Mouse (Mus musculus) frontal cortex, postnatal 10 days (tissue): ENCODE measurements around the gene BC030499.
A peak's percentile ranks its signal among the peaks of the same experiment; 100 is the strongest.
"Not testable (repeated sequence)": the region's sequence is repeated elsewhere in the genome, so short reads cannot be mapped to it uniquely, and the experiment has no call there.

Source experiments
- DNase-seq, 2 experiments: peaks; one replicate each; pipeline ENCODE4 v3.0.0; 2022; ENCODE audit warnings: low spot score in 2 of 2, mixed read lengths in 1 of 2

Gene BC030499

DNA sequence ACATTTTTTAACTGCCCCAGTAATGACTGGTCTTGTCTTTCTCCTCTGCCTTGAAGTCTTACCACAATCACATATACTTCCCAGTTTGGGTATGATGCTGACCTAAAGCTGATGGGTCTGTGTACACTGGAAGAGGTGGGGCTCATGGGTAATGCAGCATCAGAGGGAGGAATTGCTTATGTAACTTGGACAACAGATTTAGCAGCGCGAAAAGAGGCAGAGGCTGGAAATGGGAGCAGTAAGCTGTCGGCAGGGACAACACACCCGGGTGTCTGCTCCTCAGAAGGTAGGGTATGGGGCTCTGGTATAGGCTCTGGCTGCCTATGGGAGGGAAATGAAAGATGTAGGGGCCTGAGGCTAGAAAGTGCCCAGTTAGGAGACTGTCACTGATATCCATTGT is at the start of gene BC030499:
BC030499 (plus strand) TSS at position 188 of the 400 bp plus-strand sequence.
- DNase-seq = no peak

DNA sequence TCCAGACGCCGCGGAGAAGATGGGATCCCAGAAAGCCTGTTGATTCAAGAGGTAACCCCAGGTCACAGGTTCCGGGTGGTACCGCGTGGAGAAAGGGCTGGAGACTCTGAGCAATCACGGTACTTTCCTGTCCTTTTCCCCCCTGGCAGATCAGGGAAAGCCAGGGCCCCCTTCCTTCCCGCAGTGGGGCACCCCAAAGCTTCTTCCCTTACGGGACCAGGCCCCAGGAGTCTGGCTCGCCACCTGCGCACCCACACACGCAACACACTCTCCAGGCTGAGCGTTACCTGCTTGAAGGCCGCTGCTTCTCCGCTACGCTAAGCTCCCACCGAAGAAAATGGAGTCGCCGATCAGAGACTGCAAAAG is 45.4 kb upstream of the BC030499 start:
- DNase-seq = no peak

DNA sequence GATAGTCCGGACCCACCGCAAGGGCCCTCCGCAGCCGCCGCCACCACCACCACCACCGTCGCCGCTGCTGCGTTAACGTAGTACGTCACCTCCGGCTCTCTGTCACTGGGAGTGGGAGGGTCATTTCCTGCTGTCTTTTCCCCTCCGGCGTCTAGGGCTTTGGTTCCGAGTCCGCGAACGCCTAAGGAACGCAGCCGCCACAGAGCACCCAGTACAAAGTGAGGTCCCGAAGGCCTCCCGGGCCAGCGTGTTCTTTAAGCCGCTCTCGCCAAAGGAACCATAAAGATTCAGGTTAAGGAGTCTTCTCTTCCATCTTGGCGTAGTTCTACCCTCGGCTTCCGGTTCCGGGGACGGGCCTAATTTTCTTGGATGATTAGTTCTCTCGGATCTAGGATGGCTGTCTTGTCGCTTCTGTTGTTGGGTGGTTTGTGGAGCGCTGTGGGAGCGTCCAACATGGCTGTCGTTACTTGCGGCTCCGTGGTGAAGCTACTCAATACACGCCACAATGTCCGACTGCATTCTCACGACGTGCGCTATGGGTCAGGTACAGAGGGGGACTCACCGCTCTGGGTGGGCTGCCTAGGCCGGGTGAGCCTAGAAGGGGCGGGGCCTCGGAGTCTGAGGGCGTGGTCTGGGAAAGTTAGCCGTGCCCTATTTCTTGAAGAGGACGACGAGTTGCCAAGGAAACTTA is 44.9 kb upstream of the BC030499 start, which contains the start of the genes Sdf2 and Supt6:
Sdf2 (plus strand) TSS at position 120 of the 691 bp plus-strand sequence.
Supt6 (minus strand) TSS at position 361 of the 691 bp plus-strand sequence.
- DNase-seq = peak; percentile 70 to 83

DNA sequence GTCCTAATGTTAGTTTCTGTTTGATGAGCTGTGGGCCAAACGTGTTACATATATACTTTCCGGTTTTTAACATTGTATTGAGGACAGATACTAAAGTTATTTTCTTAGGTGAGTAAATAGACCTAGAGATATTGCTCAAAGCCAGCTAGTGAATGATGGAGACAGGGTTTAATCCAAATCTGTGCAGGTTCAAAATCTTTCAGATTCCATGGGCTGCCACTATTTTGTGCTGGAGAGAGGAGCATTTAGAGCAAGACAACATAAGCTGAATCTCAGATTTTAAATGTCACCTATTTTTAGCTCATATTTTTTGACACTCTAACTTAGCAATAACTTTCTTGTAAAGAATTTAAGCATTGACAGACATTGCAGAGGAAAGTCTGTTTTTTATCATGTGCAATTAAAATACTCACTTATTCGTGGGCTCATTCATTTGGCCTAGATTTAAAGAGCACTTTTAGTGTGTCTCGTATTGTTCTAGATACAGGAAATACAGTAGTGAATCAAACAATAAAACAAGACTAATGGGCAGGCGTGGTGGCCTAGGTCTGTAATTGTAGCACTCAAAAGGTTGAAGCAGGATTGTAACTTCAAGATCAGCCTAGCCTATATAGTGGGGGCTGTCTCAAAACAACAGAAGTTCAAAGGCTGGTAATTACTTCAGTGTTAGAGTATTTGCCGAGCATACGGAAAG is 44.2 kb upstream of the BC030499 start:
- no peak for DNase-seq

GRCm38 (mm10) chr11:78247012-78247348 is 43.7 kb upstream of the BC030499 start:
- no peak for DNase-seq

DNA sequence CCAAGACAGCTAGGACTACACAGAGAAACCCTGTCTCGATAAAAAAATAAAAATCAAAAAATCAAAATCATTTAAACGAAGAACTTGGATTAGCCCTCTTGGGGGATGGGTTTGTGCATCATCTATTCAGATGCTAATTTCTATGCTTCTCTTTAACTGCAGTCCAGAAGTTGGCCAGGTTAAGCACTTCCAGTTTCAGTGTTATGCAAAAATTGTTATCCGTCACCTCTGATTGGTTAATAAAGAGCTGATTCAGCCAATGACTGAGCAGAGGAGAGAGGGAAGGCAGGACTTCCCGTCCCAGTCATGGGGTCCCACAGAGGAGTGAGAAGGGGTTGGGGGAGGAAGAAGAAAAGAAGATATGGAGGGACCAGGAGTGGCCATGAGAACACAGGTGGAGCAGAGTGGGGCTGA is 42.9 kb upstream of the BC030499 start:
- no peak for DNase-seq

DNA sequence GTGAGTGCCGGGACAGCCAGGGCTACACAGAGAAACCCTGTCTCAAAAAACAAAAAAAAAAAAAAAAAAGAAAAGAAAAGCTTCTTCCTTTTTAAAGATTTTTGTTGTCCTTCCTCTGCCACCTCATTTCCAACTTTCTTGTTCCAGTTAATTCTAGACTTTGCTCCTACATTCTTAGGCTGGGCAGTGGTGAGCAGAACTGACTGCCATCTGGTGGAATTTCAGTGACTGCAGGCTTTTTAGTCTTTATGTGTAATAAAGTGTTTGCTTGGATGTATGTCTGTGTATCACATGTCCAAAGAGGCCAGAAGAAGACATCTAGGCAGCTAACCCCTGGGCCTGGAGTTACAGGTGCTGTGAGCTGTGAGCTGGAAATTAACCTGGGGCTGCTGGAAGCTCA is 34.0 kb upstream of the BC030499 start:
- no peak for DNase-seq

DNA sequence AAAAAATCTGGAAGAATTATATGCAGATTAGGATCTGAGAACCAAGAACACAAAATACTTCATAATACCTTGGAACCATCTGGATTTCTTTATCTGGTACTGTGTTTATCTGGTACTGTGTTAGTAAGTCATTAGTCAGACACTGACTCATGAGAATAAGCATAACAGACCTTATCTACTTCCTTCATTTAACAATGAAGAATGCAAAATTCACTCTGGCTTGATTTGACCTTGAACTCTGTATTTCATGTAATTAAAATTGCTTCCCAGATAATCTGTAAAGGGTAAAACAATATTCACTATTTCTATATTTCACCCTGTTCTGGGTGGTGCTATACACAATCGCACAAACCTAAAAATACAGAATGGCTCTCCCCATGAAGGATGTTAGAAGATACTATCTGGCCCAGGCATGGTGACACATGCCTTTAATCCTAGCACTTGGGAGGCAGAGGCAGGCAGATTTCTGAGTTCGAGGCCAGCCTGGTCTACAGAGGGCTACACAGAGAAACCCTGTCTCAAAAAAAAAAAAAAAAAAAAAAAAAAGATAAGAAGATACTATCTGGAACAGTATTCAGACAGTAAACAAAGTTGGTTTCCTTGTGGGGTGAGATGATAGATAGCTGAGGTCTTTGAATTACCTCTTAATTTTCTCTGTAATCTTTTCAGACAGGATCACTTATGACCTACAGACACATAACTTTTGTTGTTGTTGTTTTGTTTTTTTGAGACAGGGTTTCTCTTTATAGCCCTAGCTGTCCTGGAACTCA is 30.0 kb upstream of the BC030499 start:
- no peak for DNase-seq

GRCm38 (mm10) chr11:78261380-78262352 is 29.0 kb upstream of the BC030499 start, which contains the start of gene 2610507B11Rik:
Gene 2610507B11Rik (plus strand): TSS chr11:78261752.
- DNase-seq = peak; percentile 80 to 89

DNA sequence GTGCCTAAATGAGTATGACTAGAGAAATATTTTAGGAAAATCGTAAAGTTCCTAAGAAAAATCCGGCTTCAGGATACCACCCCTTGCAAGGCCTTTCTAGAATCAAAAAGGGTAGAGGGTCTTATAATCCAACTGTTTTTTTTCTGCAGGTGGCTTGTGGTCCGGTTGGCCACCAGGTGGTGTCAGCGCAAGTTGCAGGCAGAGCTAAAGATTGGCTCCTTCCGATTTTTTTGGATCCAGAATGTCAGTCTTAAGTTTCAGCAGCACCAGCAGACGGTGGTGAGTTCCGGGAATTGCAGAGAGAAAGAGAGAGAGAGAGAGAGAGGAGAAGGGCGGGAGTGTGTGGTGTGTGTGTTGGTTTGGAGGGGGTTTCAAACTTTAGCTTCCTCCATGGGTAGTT is 28.1 kb upstream of the BC030499 start:
- DNase-seq = peak; percentile 29

GRCm38 (mm10) chr11:78265571-78265970 is 25.1 kb upstream of the BC030499 start:
- no peak for DNase-seq

- no peak for DNase-seq
Observed at GRCm38 (mm10) chr11:78271986-78272385, 18.7 kb upstream of the BC030499 start.

DNA sequence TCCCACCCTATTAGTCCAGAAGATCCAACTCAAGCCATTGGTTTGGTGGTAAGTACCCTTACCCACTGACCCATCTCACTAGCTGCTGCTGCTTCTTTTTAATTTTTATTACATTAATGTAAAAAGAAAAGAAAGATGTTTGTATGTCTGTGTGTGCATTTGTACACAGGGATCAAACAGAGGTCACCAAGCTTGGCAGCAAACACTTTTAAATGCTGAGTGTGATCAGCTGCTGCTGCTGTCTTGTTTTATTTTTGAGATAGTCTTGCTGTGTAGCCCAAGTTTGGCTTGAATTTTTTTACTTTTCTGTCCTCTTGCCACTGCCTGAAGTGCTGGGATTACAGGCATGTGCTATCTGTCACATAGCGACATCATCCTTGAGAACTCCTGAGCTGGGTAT is 15.0 kb upstream of the BC030499 start:
- no peak for DNase-seq

DNA sequence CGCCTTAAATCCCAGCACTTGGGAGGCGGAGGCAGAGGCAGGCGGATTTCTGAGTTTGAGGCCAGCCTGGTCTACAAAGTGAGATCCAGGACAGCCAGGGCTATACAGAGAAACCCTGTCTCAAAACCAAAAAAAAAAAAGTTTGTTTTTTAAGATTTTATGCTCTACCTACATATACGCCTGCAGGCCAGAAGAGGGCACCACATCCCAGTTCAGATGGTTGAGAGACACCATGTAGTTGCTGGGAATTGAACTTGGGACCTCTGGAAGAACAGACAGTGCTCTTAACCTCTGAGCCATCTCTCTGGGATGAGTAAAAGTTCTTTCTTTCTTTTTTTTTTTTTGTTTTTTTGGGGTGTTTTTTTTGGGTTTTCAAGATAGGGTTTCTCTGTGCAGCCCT is 14.5 kb upstream of the BC030499 start:
- not testable (repeated sequence) for DNase-seq

DNA sequence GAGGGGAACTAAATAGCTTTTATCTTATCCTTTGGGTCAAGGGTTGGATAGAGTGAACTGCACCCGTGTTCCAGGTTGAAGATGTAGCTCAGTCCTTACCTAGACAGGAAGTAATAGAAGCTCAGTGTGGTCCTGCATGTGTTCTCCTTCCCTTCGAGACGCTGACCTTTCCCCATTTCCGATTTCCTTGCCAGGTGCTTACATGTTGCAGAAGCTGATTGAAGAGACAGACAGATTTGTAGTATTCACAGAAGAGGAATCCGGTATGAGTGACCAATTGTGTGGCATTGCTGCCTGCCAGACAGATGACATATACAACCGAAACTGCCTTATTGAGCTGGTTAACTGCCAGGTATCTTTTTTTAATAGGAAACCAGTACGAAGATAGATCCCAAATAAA is 11.8 kb upstream of the BC030499 start:
- no peak for DNase-seq

DNA sequence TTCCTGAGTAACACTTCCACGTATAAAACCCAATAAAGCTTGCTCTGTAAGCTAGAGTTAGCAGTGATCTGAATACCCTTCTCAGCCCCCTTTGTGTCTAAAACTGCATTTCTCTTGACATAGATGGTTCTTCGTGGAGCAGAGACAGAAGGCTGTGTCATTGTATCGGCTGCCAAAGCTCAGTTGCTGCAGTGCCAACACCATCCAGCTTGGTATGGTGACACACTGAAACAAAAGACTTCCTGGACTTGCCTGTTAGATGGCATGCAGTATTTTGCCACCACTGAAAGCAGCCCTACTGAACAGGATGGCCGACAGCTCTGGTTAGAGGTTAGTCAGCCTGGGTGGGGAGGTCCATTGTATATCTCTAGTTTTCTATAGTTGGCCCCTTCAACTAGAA is 11.1 kb upstream of the BC030499 start:
- DNase-seq = no peak

DNA sequence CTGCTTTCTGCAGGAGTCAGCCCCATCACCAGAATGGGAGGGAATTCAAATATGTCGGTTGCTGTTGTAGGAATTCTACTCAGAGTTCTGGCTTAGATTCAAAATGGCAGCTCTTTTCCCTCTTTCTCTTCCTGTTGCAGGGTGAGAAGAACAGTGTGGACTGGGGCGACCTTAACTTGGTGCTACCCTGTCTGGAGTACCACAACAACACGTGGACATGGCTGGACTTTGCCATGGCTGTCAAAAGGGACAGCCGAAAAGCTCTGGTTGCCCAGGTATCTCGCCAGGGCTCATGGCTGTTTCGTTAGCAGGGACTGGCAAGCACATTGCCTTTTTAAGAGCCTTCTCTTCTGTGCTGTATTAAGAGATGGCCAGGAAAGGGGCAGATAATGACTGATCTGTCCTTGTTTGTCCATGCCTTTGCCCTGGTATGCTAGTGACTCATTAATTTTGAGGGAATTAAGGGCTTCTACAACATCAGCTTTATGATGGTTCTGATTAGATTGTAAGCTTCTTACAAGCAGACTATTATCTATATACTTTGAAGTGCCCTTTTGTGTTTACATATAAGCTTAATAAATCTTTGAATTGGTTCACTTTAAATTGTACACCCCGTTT is 1.4 kb upstream of the BC030499 start:
- no peak for DNase-seq

GRCm38 (mm10) chr11:78294585-78294984 is 3.9 kb downstream of the BC030499 start:
- no peak for DNase-seq

DNA sequence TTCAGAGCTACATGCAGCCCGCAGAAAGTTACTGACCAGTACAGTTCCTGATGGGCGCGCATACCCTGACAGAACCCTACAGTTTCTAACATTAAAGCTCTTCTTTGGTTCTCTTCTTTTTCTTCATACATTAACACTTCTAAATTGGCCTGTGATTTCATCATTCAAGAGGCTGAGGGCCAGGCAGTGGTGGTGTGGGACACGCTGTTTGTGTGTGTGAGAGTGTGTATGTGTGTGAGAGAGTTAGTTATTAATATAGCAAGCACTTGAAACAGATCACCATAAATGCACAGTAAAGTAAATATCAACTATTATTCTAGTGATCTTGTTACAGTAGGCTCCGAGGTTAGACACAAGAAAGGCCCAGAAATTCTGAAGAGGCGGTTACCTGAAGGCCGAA is 10.3 kb downstream of the BC030499 start:
- no peak for DNase-seq

GRCm38 (mm10) chr11:78301357-78302084 is 10.9 kb downstream of the BC030499 start, which contains the start of gene Spag5:
Gene Spag5 (plus strand): TSS chr11:78301529.
- peak; percentile 87 to 89 for DNase-seq
